Mouse (Mus musculus): ENCODE data around the gene Il6. TPM values are rescaled to one million over a fixed set of nuclear protein-coding genes. Genes with fewer than 3 reads are reported as not detected.
"Not testable (repeated sequence)": the region's sequence is repeated elsewhere in the genome, so short reads cannot be mapped to it uniquely, and the experiment has no call there.

The Il6 gene
- under 1 TPM in 1 of 2 experiments, not detected in 1; 0.38 TPM for polyA plus RNA-seq (2017; shearing (Covaris generic))

GRCm38 (mm10) chr5:30012726-30013503 is at the start of gene Il6:
Gene Il6, plus strand, starts transcription at chr5:30013114.
- ATAC-seq = no peak

- no peak for ATAC-seq
These were observed 49.4 kb upstream of the Il6 start for GRCm38 (mm10) chr5:29963488-29963887.

- ATAC-seq = no peak
These were observed 42.7 kb upstream of the Il6 start for GRCm38 (mm10) chr5:29970212-29970611.

GRCm38 (mm10) chr5:29972796-29973195 is 40.1 kb upstream of the Il6 start:
- ATAC-seq = no peak

GRCm38 (mm10) chr5:29973533-29973932 is 39.4 kb upstream of the Il6 start:
- ATAC-seq = no peak

GRCm38 (mm10) chr5:29974115-29974514 is 38.8 kb upstream of the Il6 start:
- no peak for ATAC-seq

- ATAC-seq = no peak
These were observed 19.3 kb upstream of the Il6 start for GRCm38 (mm10) chr5:29993583-29993982.

- no peak for ATAC-seq
These were observed 18.6 kb upstream of the Il6 start for GRCm38 (mm10) chr5:29994344-29994743.

GRCm38 (mm10) chr5:29997351-29997750 is 15.6 kb upstream of the Il6 start:
- no peak for ATAC-seq

- ATAC-seq = no peak
These were observed 12.0 kb upstream of the Il6 start for GRCm38 (mm10) chr5:30000921-30001320.

- no peak for ATAC-seq
These were observed 1.7 kb downstream of the Il6 start for GRCm38 (mm10) chr5:30014580-30014979.

- not testable (repeated sequence) for ATAC-seq
These were observed 22.9 kb downstream of the Il6 start for GRCm38 (mm10) chr5:30035862-30036261.

- not testable (repeated sequence) for ATAC-seq
These were observed 24.2 kb downstream of the Il6 start for GRCm38 (mm10) chr5:30037111-30037510.

GRCm38 (mm10) chr5:30039324-30039723 is 26.4 kb downstream of the Il6 start:
- ATAC-seq = not testable (repeated sequence)

GRCm38 (mm10) chr5:30039841-30040240 is 26.9 kb downstream of the Il6 start:
- ATAC-seq = not testable (repeated sequence)

- ATAC-seq = no peak
These were observed 45.4 kb downstream of the Il6 start for GRCm38 (mm10) chr5:30058216-30058731.

- not testable (repeated sequence) for ATAC-seq
These were observed 46.7 kb downstream of the Il6 start for GRCm38 (mm10) chr5:30059607-30060006.

- ATAC-seq = no peak
These were observed 54.8 kb downstream of the Il6 start for GRCm38 (mm10) chr5:30067726-30068125.

Other genes with a start within 250 kb of the Il6 start
- 100 to 1,000 TPM; 112 to 171 TPM for gene Tyms, start 60.5 kb downstream of the Il6 start, polyA plus RNA-seq (2017; shearing (Covaris generic))
- not detected for gene Garem2, start 92.0 kb downstream of the Il6 start, polyA plus RNA-seq (2017; shearing (Covaris generic))
- not detected for gene 3110082J24Rik, start 93.0 kb downstream of the Il6 start, polyA plus RNA-seq (2017; shearing (Covaris generic))
- 10 to 100 TPM; 68.8 to 80.0 TPM for gene Hadha, start 142.0 kb downstream of the Il6 start, polyA plus RNA-seq (2017; shearing (Covaris generic))
- 100 to 1,000 TPM; 111 to 127 TPM for gene Hadhb, start 142.1 kb downstream of the Il6 start, polyA plus RNA-seq (2017; shearing (Covaris generic))
- not detected for gene Adgrf3, start 192.6 kb downstream of the Il6 start, polyA plus RNA-seq (2017; shearing (Covaris generic))
- 10 to 100 TPM; 21.9 to 23.3 TPM for gene Selenoi, start 219.5 kb downstream of the Il6 start, polyA plus RNA-seq (2017; shearing (Covaris generic))